Mouse (Mus musculus): Measurements from ENCODE around the gene Lhx1. TPM values are rescaled to one million over a fixed set of nuclear protein-coding genes. Genes with fewer than 3 reads are reported as not detected.

The Lhx1 gene
- polyA plus RNA-seq, 1 experiment from 2014 or later, result 2.6 TPM

DNA sequence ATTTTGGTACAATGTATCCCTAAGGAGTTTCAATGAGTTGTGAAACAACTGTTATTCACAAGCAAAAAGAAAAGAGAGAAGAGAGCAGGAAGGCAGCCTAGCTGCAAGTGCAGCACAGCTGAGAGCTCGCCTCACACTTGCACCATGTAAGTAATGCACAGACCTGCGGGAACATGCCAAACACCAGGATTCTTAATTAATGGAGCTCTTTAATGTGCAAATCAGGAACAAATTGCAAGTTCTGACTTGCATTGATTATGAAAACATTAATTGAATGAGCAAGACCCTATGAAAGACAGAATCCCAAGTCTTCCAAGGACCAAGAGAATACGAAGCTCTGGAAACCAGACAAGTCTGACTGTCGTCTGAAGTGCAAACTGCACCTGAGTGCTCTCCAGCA is 29.6 kb downstream of the Lhx1 start:
- no peak overlapping the region for H3K4me3 ChIP-seq (ENCODE audit: low read depth, low read length)
- no peak overlapping the region for H3K9ac ChIP-seq (replicated peaks; ENCODE audit: low read length)
- no peaks in the 10 kb centered on the region for H3K9me3 ChIP-seq (replicated peaks; ENCODE audit: control insufficient read depth, low read length)
- ATAC-seq (replicated peaks; ENCODE audit: insufficient number of reproducible peaks, low FRiP score, low TSS enrichment, low read depth) (no peak), DNase-seq (ENCODE audit: low spot score) (no peak)
- WGBS, result 72% methylated on average over 4 of the region's 4 CpGs
- H3K36me3 ChIP-seq (replicated peaks; ENCODE audit: control insufficient read depth, insufficient read depth, low read depth, low read length), result no peaks in the 10 kb centered on the region
- H3K27me3 ChIP-seq (ENCODE audit: control insufficient read depth, insufficient read depth, low read length), result no peaks in the 10 kb centered on the region
- no peaks in the 10 kb centered on the region for H3K4me1 ChIP-seq (ENCODE audit: control insufficient read depth, insufficient read depth, low read length)
- no peak overlapping the region for H3K27ac ChIP-seq (replicated peaks; ENCODE audit: low read depth, low read length)
- no peak overlapping the region for H3K4me2 ChIP-seq (ENCODE audit: low read depth, low read length)

DNA sequence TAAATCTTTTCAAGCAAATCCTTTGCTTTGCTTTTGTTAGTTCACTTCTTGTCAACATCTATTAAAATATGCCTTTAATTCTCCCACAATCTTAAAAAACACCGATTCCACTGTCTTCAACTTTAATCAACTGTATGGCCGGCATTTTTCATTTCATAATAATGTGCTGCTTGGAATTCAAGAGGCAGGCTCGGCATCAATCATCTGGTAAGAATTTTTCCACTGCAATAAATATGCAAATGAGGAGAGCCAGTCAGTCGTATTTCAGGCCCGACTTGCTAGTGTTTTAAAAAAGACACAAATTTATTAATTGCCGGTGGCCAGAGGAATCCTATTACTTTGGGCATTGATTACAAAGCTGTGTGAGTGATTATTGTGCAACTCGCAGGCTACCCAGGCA is 43.7 kb downstream of the Lhx1 start:
- H3K36me3 ChIP-seq (replicated peaks; ENCODE audit: control insufficient read depth, insufficient read depth, low read depth, low read length), result no peaks in the 10 kb centered on the region
- H3K27ac ChIP-seq (replicated peaks; ENCODE audit: low read depth, low read length), result no peak overlapping the region
- DNase-seq (ENCODE audit: low spot score) (no peak), ATAC-seq (replicated peaks; ENCODE audit: insufficient number of reproducible peaks, low FRiP score, low TSS enrichment, low read depth) (no peak)
- no peak overlapping the region for H3K9ac ChIP-seq (replicated peaks; ENCODE audit: low read length)
- no peak overlapping the region for H3K4me2 ChIP-seq (ENCODE audit: low read depth, low read length)
- no peaks in the 10 kb centered on the region for H3K27me3 ChIP-seq (ENCODE audit: control insufficient read depth, insufficient read depth, low read length)
- H3K4me3 ChIP-seq (ENCODE audit: low read depth, low read length), result no peak overlapping the region
- H3K9me3 ChIP-seq (replicated peaks; ENCODE audit: control insufficient read depth, low read length), result no peaks in the 10 kb centered on the region
- H3K4me1 ChIP-seq (ENCODE audit: control insufficient read depth, insufficient read depth, low read length), result no peaks in the 10 kb centered on the region
- WGBS, result 68% methylated on average over 7 of the region's 7 CpGs

- Histone ChIP-seq H3K27me3 (ENCODE audit: control insufficient read depth, insufficient read depth, low read length) (no peaks in the 10 kb centered on the region), H3K27ac (replicated peaks; ENCODE audit: low read depth, low read length) (no peak overlapping the region), H3K4me1 (ENCODE audit: control insufficient read depth, insufficient read depth, low read length) (no peaks in the 10 kb centered on the region), H3K36me3 (replicated peaks; ENCODE audit: control insufficient read depth, insufficient read depth, low read depth, low read length) (no peaks in the 10 kb centered on the region), H3K4me3 (ENCODE audit: low read depth, low read length) (no peak overlapping the region), H3K9me3 (replicated peaks; ENCODE audit: control insufficient read depth, low read length) (no peaks in the 10 kb centered on the region), H3K9ac (replicated peaks; ENCODE audit: low read length) (no peak overlapping the region), H3K4me2 (ENCODE audit: low read depth, low read length) (no peak overlapping the region)
- DNase-seq (ENCODE audit: low spot score) (no peak), ATAC-seq (replicated peaks; ENCODE audit: insufficient number of reproducible peaks, low FRiP score, low TSS enrichment, low read depth) (no peak)
- 91% methylated on average over 3 of the region's 3 CpGs for WGBS
Observed at GRCm38 (mm10) chr11:84480451-84480850, 44.9 kb downstream of the Lhx1 start.

DNA sequence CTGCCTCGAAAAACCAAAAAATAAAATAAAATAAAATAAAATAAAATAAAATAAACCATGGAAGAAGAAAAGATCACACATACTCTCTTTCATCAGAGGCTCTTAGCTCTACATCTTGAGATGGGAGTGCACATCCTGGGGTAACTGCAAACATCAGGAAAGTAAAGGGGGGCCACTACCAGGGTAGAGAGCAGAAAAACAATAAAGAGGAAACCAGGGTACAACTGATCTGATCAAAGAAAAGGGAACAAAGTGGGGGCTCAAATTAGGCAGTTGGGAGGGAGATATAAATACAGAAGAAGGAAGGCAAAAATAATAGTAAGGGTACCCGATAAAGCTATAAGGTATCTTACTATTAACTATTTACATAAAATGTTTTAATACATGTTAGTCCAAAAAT is 48.7 kb downstream of the Lhx1 start:
- no peak overlapping the region for H3K9ac ChIP-seq (replicated peaks; ENCODE audit: low read length)
- DNase-seq (ENCODE audit: low spot score) (no peak), ATAC-seq (replicated peaks; ENCODE audit: insufficient number of reproducible peaks, low FRiP score, low TSS enrichment, low read depth) (no peak)
- 91% methylated on average over 2 of the region's 2 CpGs for WGBS
- no peaks in the 10 kb centered on the region for H3K4me1 ChIP-seq (ENCODE audit: control insufficient read depth, insufficient read depth, low read length)
- H3K4me2 ChIP-seq (ENCODE audit: low read depth, low read length), result no peak overlapping the region
- H3K36me3 ChIP-seq (replicated peaks; ENCODE audit: control insufficient read depth, insufficient read depth, low read depth, low read length), result no peaks in the 10 kb centered on the region
- H3K4me3 ChIP-seq (ENCODE audit: low read depth, low read length), result no peak overlapping the region
- no peaks in the 10 kb centered on the region for H3K9me3 ChIP-seq (replicated peaks; ENCODE audit: control insufficient read depth, low read length)
- no peaks in the 10 kb centered on the region for H3K27me3 ChIP-seq (ENCODE audit: control insufficient read depth, insufficient read depth, low read length)
- H3K27ac ChIP-seq (replicated peaks; ENCODE audit: low read depth, low read length), result no peak overlapping the region

- no peaks in the 10 kb centered on the region for H3K9me3 ChIP-seq (replicated peaks; ENCODE audit: control insufficient read depth, low read length)
- no peak overlapping the region for H3K27ac ChIP-seq (replicated peaks; ENCODE audit: low read depth, low read length)
- DNase-seq (ENCODE audit: low spot score), result no peak
- ATAC-seq (replicated peaks; ENCODE audit: insufficient number of reproducible peaks, low FRiP score, low TSS enrichment, low read depth), result no peak
- H3K9ac ChIP-seq (replicated peaks; ENCODE audit: low read length), result no peak overlapping the region
- H3K36me3 ChIP-seq (replicated peaks; ENCODE audit: control insufficient read depth, insufficient read depth, low read depth, low read length), result no peaks in the 10 kb centered on the region
- no peaks in the 10 kb centered on the region for H3K27me3 ChIP-seq (ENCODE audit: control insufficient read depth, insufficient read depth, low read length)
- H3K4me2 ChIP-seq (ENCODE audit: low read depth, low read length), result no peak overlapping the region
- H3K4me3 ChIP-seq (ENCODE audit: low read depth, low read length), result no peak overlapping the region
- H3K4me1 ChIP-seq (ENCODE audit: control insufficient read depth, insufficient read depth, low read length), result no peaks in the 10 kb centered on the region
- 90% methylated on average over 4 of the region's 4 CpGs for WGBS
Observed at GRCm38 (mm10) chr11:84475991-84476390, 49.3 kb downstream of the Lhx1 start.

GRCm38 (mm10) chr11:84473093-84473667 is 52.2 kb downstream of the Lhx1 start:
- Histone ChIP-seq H3K27me3 (ENCODE audit: control insufficient read depth, insufficient read depth, low read length) (no peaks in the 10 kb centered on the region), H3K9me3 (replicated peaks; ENCODE audit: control insufficient read depth, low read length) (no peaks in the 10 kb centered on the region), H3K27ac (replicated peaks; ENCODE audit: low read depth, low read length) (no peak overlapping the region), H3K9ac (replicated peaks; ENCODE audit: low read length) (no peak overlapping the region), H3K36me3 (replicated peaks; ENCODE audit: control insufficient read depth, insufficient read depth, low read depth, low read length) (no peaks in the 10 kb centered on the region), H3K4me1 (ENCODE audit: control insufficient read depth, insufficient read depth, low read length) (no peaks in the 10 kb centered on the region), H3K4me2 (ENCODE audit: low read depth, low read length) (no peak overlapping the region), H3K4me3 (ENCODE audit: low read depth, low read length) (no peak overlapping the region)
- no peak for DNase-seq (ENCODE audit: low spot score)
- 76% methylated on average over 4 of the region's 4 CpGs for WGBS
- ATAC-seq (replicated peaks; ENCODE audit: insufficient number of reproducible peaks, low FRiP score, low TSS enrichment, low read depth), result no peak

Other genes with a start within 250 kb of the Lhx1 start
- 52.7 and 56.6 TPM in 2 replicates for gene Aatf, start 12.0 kb downstream of the Lhx1 start, polyA plus RNA-seq (2014; fragmentation: Nextera tagmentation; extraction: Ambion mirVana)